25 mouse cellular contexts compared by ENCODE assay signal in the genomic region with DNA sequence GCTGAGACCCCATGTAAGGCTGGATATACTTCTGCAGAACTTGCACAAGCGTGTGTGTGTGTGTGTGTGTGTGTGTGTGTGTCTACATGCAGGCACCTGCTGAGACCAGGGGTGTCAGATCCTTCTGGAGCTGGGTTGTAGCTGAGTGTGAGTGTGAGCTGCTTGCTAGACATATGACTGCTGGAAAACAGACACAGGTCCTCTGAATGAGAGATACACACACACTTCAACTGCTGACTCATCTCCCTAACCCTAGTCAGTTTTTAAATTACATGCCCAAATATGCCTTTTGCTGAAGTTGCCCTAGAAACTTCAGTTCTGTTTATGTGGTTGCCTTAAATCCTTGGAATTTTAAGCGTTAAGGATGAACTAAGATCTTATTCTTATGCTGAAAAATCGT. TPM values are rescaled to one million over a fixed set of nuclear protein-coding genes. Genes with fewer than 3 reads are reported as not detected.
A peak's percentile ranks its signal among the peaks of the same experiment; 100 is the strongest.
DNase-seq lines count a peak whose midpoint lies in the region; ATAC-seq and TF ChIP-seq lines count a peak whose summit lies in the region.
"Had no signal": no experiment of that assay in that cellular context is flagged by ENCODE, and none has a peak within 500 bp of the region (broad histone marks: within the 10 kb centered on the region; RNA-seq: fewer than 3 reads in every experiment).

No protein-coding gene starts in this region.

- H3K36me3 ChIP-seq in liver, embryonic 11.5 days (ENCODE audit: control insufficient read depth, insufficient read depth, low read length) = no peaks in the 10 kb centered on the region
- H3K36me3 ChIP-seq in liver, postnatal 0 days (replicated peaks; ENCODE audit: insufficient read depth, low read length) = 0 out of 2 replicates have a peak, but pooled peaks cover 3% of the 10 kb centered on the region
- no peaks in the 10 kb centered on the region; the same call in 1 of the 2 replicates for H3K36me3 ChIP-seq in forebrain, embryonic 11.5 days (ENCODE audit: control insufficient read depth, insufficient read depth, low read length)
- H3K36me3 ChIP-seq: heart, embryonic 15.5 days had no signal

- DNase-seq in liver, embryonic 11.5 days (ENCODE audit: low spot score) = no peak
- no peak for DNase-seq in liver, postnatal 0 days
- DNase-seq in thymus, postnatal 4 days = peak; percentile 25
- DNase-seq in thymus, postnatal 10 days (ENCODE audit: low spot score in 2 of 2) = no peak
- DNase-seq in layer of hippocampus, postnatal 36 days = no peak
- no peak for DNase-seq in forebrain, embryonic 11.5 days (ENCODE audit: low spot score)
- DNase-seq: adrenal gland, postnatal 25 days; B cell, adult 2 months; cerebellum, adult 9-10 months; gastrocnemius, adult 2 months; heart, postnatal 36 days; kidney, adult 2 months; kidney, postnatal 10 days; lung, adult 2 months; lung, postnatal 14 days; right cerebral cortex, postnatal 14 days; thymus, postnatal 36 days had no signal

- TF ChIP-seq CTCF in liver, postnatal 0 days (IDR thresholded peaks at IDR 0.05; ENCODE audit: low read depth) = no peak

- peak; percentile 53; the same call in 1 of the 2 replicates for ATAC-seq in liver, embryonic 11.5 days (replicated peaks; ENCODE audit: low FRiP score)
- ATAC-seq in liver, postnatal 0 days = no peak
- peak; percentile 46 for ATAC-seq in granulocyte monocyte progenitor cell, adult 5-6 weeks (replicated peaks; ENCODE audit: poor library complexity, severe bottlenecking)
- ATAC-seq in forebrain, embryonic 11.5 days (replicated peaks; ENCODE audit: low FRiP score) = no peak
- ATAC-seq: inflammation-experienced regulatory T-cells, adult 6 months had no signal

- WGBS in liver, embryonic 11.5 days = 78% methylated on average over 3 of the region's 3 CpGs
- 78% methylated on average over 3 of the region's 3 CpGs for whole genome bisulfite sequencing in liver, postnatal 0 days (ENCODE audit: insufficient replicate concordance)
- 84% methylated on average over 3 of the region's 3 CpGs for WGBS in forebrain, embryonic 11.5 days

- no peak overlapping the region for H3K4me2 ChIP-seq in liver, embryonic 11.5 days
- H3K4me2 ChIP-seq in liver, postnatal 0 days (ENCODE audit: low read depth, low read length) = no peak overlapping the region
- no peak overlapping the region for H3K4me2 ChIP-seq in forebrain, embryonic 11.5 days (ENCODE audit: low read depth, low read length, severe bottlenecking)
- H3K4me2 ChIP-seq: heart, embryonic 15.5 days; hindbrain, embryonic 14.5 days had no signal

- H3K4me3 ChIP-seq in liver, embryonic 11.5 days (ENCODE audit: low read depth, low read length) = no peak overlapping the region
- H3K4me3 ChIP-seq in liver, postnatal 0 days (ENCODE audit: low read depth, low read length) = no peak overlapping the region
- H3K4me3 ChIP-seq in forebrain, embryonic 11.5 days (ENCODE audit: low read depth, low read length) = no peak overlapping the region
- H3K4me3 ChIP-seq: embryonic facial prominence, embryonic 10.5 days; gastrocnemius, adult 2 months; heart, embryonic 15.5 days; limb, embryonic 10.5 days; midbrain, embryonic 10.5 days had no signal

- H3K4me1 ChIP-seq in liver, embryonic 11.5 days (replicated peaks; ENCODE audit: control insufficient read depth, insufficient read depth, low read length) = no peaks in the 10 kb centered on the region
- no peaks in the 10 kb centered on the region for H3K4me1 ChIP-seq in liver, postnatal 0 days (ENCODE audit: insufficient read depth)
- H3K4me1 ChIP-seq in forebrain, embryonic 11.5 days (replicated peaks; ENCODE audit: control insufficient read depth, insufficient read depth, low read length) = no peaks in the 10 kb centered on the region
- H3K4me1 ChIP-seq: embryonic facial prominence, embryonic 10.5 days; heart, embryonic 15.5 days; limb, embryonic 10.5 days; midbrain, embryonic 10.5 days had no signal

- no peak for TF ChIP-seq EP300 in liver, postnatal 0 days (IDR thresholded peaks at IDR 0.05; ENCODE audit: low read depth)

- no peak overlapping the region for H3K9ac ChIP-seq in liver, embryonic 11.5 days (ENCODE audit: low read depth, low read length)
- no peak overlapping the region for H3K9ac ChIP-seq in liver, postnatal 0 days (replicated peaks)
- no peak overlapping the region for H3K9ac ChIP-seq in forebrain, embryonic 11.5 days (ENCODE audit: low read length)
- H3K9ac ChIP-seq: heart, embryonic 15.5 days; hindbrain, embryonic 14.5 days had no signal

- H3K27ac ChIP-seq in liver, embryonic 11.5 days (ENCODE audit: low read depth, low read length) = no peak overlapping the region
- no peak overlapping the region for H3K27ac ChIP-seq in liver, postnatal 0 days (ENCODE audit: low read depth)
- H3K27ac ChIP-seq in forebrain, embryonic 11.5 days (ENCODE audit: low read depth, low read length) = no peak overlapping the region
- H3K27ac ChIP-seq: embryonic facial prominence, embryonic 10.5 days; gastrocnemius, adult 2 months; heart, embryonic 15.5 days; hindbrain, embryonic 14.5 days; limb, embryonic 10.5 days; midbrain, embryonic 10.5 days had no signal

- no peaks in the 10 kb centered on the region for H3K9me3 ChIP-seq in liver, embryonic 11.5 days (ENCODE audit: control insufficient read depth, low read length)
- H3K9me3 ChIP-seq in liver, postnatal 0 days (ENCODE audit: low read length) = no peaks in the 10 kb centered on the region
- H3K9me3 ChIP-seq in forebrain, embryonic 11.5 days (ENCODE audit: control insufficient read depth, low read length) = no peaks in the 10 kb centered on the region
- H3K9me3 ChIP-seq: embryonic facial prominence, embryonic 10.5 days; heart, embryonic 15.5 days; limb, embryonic 10.5 days; midbrain, embryonic 10.5 days had no signal

- no peaks in the 10 kb centered on the region for H3K27me3 ChIP-seq in liver, embryonic 11.5 days (replicated peaks; ENCODE audit: control insufficient read depth, insufficient read depth, low read length)
- no peaks in the 10 kb centered on the region for H3K27me3 ChIP-seq in liver, postnatal 0 days (ENCODE audit: insufficient read depth, low read length)
- no peaks in the 10 kb centered on the region for H3K27me3 ChIP-seq in forebrain, embryonic 11.5 days (ENCODE audit: control insufficient read depth, insufficient read depth, low read length)
- H3K27me3 ChIP-seq: CH12.LX; heart, embryonic 15.5 days had no signal

RNA-seq across cellular contexts. Expression of gene Creb1, which starts 13.6 kb away (rescaled TPM):
- 31.4 and 32.4 TPM in 2 replicates for polyA plus RNA-seq in liver, embryonic 11.5 days (2014; fragmentation: Nextera tagmentation; extraction: Ambion mirVana)
- polyA plus RNA-seq in liver, postnatal 0 days (2015; fragmentation: Nextera tagmentation; extraction: Ambion mirVana) = 5.2 and 5.9 TPM in 2 replicates
- 60.4 and 73.2 TPM in 2 replicates for total RNA-seq in granulocyte monocyte progenitor cell, adult 5-6 weeks (2014; fragmentation: Nextera tagmentation)
- 65.1 and 74.2 TPM in 2 replicates for total RNA-seq in granulocyte monocyte progenitor cell, adult 5-6 weeks (2017)
- total RNA-seq in layer of hippocampus, postnatal 36 days (2021) = 10 to 100 TPM; 50.7 to 61.0 TPM
- 62.6 and 64.9 TPM in 2 replicates for polyA plus RNA-seq in forebrain, embryonic 11.5 days (2014; fragmentation: Nextera tagmentation; extraction: Ambion mirVana)

Comparison
In these comparisons a context has a peak if more than half of its experiments do, and no peak if none do; other contexts are left out.
1. ATAC-seq: peak in liver, embryonic 11.5 days (single experiment) and granulocyte monocyte progenitor cell, adult 5-6 weeks (single experiment); none in liver, postnatal 0 days (single experiment) and forebrain, embryonic 11.5 days (single experiment).